Mouse (Mus musculus) left cerebral cortex, postnatal 36 days (tissue): ENCODE data around the gene Mrps35. TPM values are rescaled to one million over a fixed set of nuclear protein-coding genes. Genes with fewer than 3 reads are reported as not detected.
A peak's percentile ranks its signal among the peaks of the same experiment; 100 is the strongest.

Experiments
- DNase-seq, 2 experiments: peaks; one replicate each; pipeline ENCODE4 v3.0.0; 2021 to 2022; ENCODE audit warnings: low spot score in 2 of 2, mixed read lengths in 1 of 2
- intact Hi-C: fragments of 180-260 bp; cut with DNase I; formaldehyde crosslinking; loops from one replicate; pipeline ENCODE4 v1.15.1; 2025
- total RNA-seq, 2 experiments: library from RNA; stranded (reverse); gene quantifications; 2 replicates each; pipeline ENCODE4 v1.2.3; 2021

The Mrps35 gene
- total RNA-seq, 2 experiments from 2014 or later: 45.2 to 52.9 TPM

GRCm38 (mm10) chr6:147079919-147080318 lies 37.4 kb downstream of the Mrps35 start:
- no peak for DNase-seq
- intact Hi-C loops: no loop called here

GRCm38 (mm10) chr6:147085398-147086040 lies 43.0 kb downstream of the Mrps35 start:
- DNase-seq: no peak
- intact Hi-C loops: no loop called here

GRCm38 (mm10) chr6:147086594-147087225 lies 44.1 kb downstream of the Mrps35 start, which contains the start of gene Mansc4:
Gene Mansc4, minus strand, starts transcription at chr6:147087032.
- intact Hi-C loops: no loop called here
- peak in 1 of 2 experiments; percentile 13 for DNase-seq

GRCm38 (mm10) chr6:147087736-147088135 lies 45.2 kb downstream of the Mrps35 start:
- DNase-seq: no peak
- intact Hi-C loops: no loop called here

GRCm38 (mm10) chr6:147088517-147088916 lies 46.0 kb downstream of the Mrps35 start:
- intact Hi-C loops: no loop called here

GRCm38 (mm10) chr6:147090191-147090590 lies 47.6 kb downstream of the Mrps35 start:
- DNase-seq: no peak
- intact Hi-C loops: loop anchor here (5.0 kb wide), 2 partner anchors 48 to 387 kb away; partner anchors contain the start of genes Ccdc91 and Mrps35

More at GRCm38 (mm10) chr6:147088517-147088916, 46.0 kb downstream of the Mrps35 start:
- DNase-seq: no peak

GRCm38 (mm10) chr6:147091136-147092120 lies 48.9 kb downstream of the Mrps35 start, which contains the start of gene Klhl42:
Gene Klhl42, plus strand, starts transcription at chr6:147091379.
- DNase-seq: peak; percentile 79 to 84
- intact Hi-C loops: loop anchor here (5.0 kb wide), 2 partner anchors 49 to 386 kb away; partner anchors contain the start of genes Ccdc91 and Mrps35

GRCm38 (mm10) chr6:147092136-147092535 lies 49.6 kb downstream of the Mrps35 start:
- DNase-seq: peak; percentile 60 to 63
- intact Hi-C loops: loop anchor here (5.0 kb wide), 2 partner anchors 50 to 385 kb away; partner anchors contain the start of genes Ccdc91 and Mrps35

GRCm38 (mm10) chr6:147094771-147095170 lies 52.2 kb downstream of the Mrps35 start:
- DNase-seq: no peak
- intact Hi-C loops: loop anchor here (5.0 kb wide), 2 partner anchors 52 to 383 kb away; partner anchors contain the start of genes Ccdc91 and Mrps35

GRCm38 (mm10) chr6:147096109-147096508 lies 53.5 kb downstream of the Mrps35 start:
- intact Hi-C loops: no loop called here

GRCm38 (mm10) chr6:147096934-147097333 lies 54.4 kb downstream of the Mrps35 start:
- intact Hi-C loops: no loop called here
- DNase-seq: no peak

More at GRCm38 (mm10) chr6:147096109-147096508, 53.5 kb downstream of the Mrps35 start:
- DNase-seq: no peak

- intact Hi-C loops: no loop called here
- no peak for DNase-seq
These were observed 54.9 kb downstream of the Mrps35 start for GRCm38 (mm10) chr6:147097346-147097929.

- peak; percentile 15 to 33 for DNase-seq
- intact Hi-C loops: no loop called here
These were observed 57.1 kb downstream of the Mrps35 start for GRCm38 (mm10) chr6:147099458-147100277.

- intact Hi-C loops: no loop called here
These were observed 59.7 kb downstream of the Mrps35 start for GRCm38 (mm10) chr6:147102293-147102692.

GRCm38 (mm10) chr6:147105529-147105928 lies 63.0 kb downstream of the Mrps35 start:
- intact Hi-C loops: no loop called here
- DNase-seq: no peak

More at GRCm38 (mm10) chr6:147102293-147102692, 59.7 kb downstream of the Mrps35 start:
- DNase-seq: no peak

- no peak for DNase-seq
- intact Hi-C loops: no loop called here
These were observed 64.2 kb downstream of the Mrps35 start for GRCm38 (mm10) chr6:147106716-147107115.

- no peak for DNase-seq
- intact Hi-C loops: no loop called here
These were observed 66.7 kb downstream of the Mrps35 start for GRCm38 (mm10) chr6:147109283-147109682.

- intact Hi-C loops: no loop called here
- peak; percentile 65 to 80 for DNase-seq
These were observed 74.0 kb downstream of the Mrps35 start for GRCm38 (mm10) chr6:147116579-147116978.
